Mouse (Mus musculus): Measurements from ENCODE around the gene Xkrx. TPM values are rescaled to one million over a fixed set of nuclear protein-coding genes. Genes with fewer than 3 reads are reported as not detected.

Gene Xkrx
- polyA plus RNA-seq, 1 experiment: 0.36 TPM

DNA sequence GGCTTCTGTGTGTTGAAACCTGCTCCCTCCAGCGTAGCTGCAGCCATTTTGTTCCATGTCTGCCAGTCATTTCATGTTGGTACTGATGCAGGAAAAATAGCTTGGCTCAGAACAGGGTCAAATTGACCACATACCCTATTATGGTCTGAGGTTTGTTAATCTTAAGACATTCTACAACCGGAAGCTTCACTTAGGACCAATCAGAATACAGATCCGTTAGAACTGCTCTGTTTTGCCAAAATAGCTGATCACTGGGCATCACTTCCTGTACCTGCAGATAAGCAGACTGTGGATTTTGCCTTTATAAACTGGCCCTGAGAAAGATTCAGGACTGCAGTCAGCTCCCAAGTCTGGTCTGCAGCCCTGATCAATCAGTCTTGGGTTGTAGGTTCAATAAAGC lies 33.3 kb downstream of the Xkrx start:
- Histone ChIP-seq H3K27me3 (ENCODE audit: control insufficient read depth, insufficient read depth, low read length) (no peaks in the 10 kb centered on the region), H3K27ac (ENCODE audit: control insufficient read depth, insufficient read depth, low read depth, low read length) (no peak overlapping the region), H3K36me3 (ENCODE audit: control insufficient read depth, insufficient read depth, low read length) (no peaks in the 10 kb centered on the region), H3K4me3 (ENCODE audit: control insufficient read depth, low read depth, low read length) (no peak overlapping the region), H3K4me1 (ENCODE audit: control insufficient read depth, insufficient read depth, low read length) (0 out of 2 replicates have a peak, but pooled peaks cover 2% of the 10 kb centered on the region)
- no peak for TF ChIP-seq POLR2A (IDR thresholded peaks at IDR 0.05; ENCODE audit: control insufficient read depth, low read depth, low read length)
- no peak for TF ChIP-seq CTCF (IDR thresholded peaks at IDR 0.05; ENCODE audit: control insufficient read depth, insufficient read depth, insufficient replicate concordance, low read depth, low read length)

DNA sequence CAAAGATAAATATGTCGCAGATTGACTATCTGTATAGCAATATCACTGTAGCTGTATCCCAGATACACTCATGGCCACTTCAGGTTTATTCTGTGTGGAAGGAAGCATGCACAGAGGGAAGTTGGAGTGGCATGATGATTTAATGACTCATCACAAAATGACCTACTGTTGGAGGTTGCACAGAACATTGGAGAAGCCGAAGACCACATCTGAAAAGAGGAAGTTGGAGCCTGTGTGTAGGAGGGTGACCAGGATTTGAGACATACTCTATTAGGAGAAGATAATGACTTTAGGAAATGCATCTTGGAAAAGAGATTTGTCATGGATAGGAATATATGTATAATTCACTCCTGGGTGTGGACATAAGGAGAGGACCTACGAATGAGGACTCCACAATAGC lies 45.5 kb downstream of the Xkrx start:
- Histone ChIP-seq H3K27ac (ENCODE audit: control insufficient read depth, insufficient read depth, low read depth, low read length) (no peak overlapping the region), H3K27me3 (ENCODE audit: control insufficient read depth, insufficient read depth, low read length) (no peaks in the 10 kb centered on the region), H3K4me1 (ENCODE audit: control insufficient read depth, insufficient read depth, low read length) (no peaks in the 10 kb centered on the region), H3K4me3 (ENCODE audit: control insufficient read depth, low read depth, low read length) (no peak overlapping the region), H3K36me3 (ENCODE audit: control insufficient read depth, insufficient read depth, low read length) (no peaks in the 10 kb centered on the region)
- TF ChIP-seq POLR2A (IDR thresholded peaks at IDR 0.05; ENCODE audit: control insufficient read depth, low read depth, low read length): no peak

DNA sequence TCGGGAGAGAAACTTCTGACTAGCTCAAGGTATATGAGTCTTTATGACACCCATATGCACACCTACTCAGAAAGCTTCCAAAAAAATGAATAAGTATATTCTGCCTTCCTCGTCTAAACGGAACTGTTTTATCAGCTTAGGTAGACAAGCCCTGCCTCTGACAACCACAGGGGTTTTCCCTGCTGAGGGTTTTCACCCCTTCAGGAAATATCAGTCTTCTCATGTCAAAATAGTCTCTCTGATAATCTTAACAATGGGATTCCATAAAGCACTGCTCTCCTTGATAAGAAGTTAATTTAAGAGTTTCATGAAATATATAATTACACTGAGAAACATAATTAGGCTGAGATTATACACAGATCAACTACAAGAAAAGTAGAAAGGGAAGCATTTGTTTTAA lies 50.1 kb downstream of the Xkrx start:
- Histone ChIP-seq H3K27ac (ENCODE audit: control insufficient read depth, insufficient read depth, low read depth, low read length) (no peak overlapping the region), H3K27me3 (ENCODE audit: control insufficient read depth, insufficient read depth, low read length) (no peaks in the 10 kb centered on the region)
- TF ChIP-seq CTCF (IDR thresholded peaks at IDR 0.05; ENCODE audit: control insufficient read depth, insufficient read depth, insufficient replicate concordance, low read depth, low read length) (no peak), POLR2A (IDR thresholded peaks at IDR 0.05; ENCODE audit: control insufficient read depth, low read depth, low read length) (no peak)

DNA sequence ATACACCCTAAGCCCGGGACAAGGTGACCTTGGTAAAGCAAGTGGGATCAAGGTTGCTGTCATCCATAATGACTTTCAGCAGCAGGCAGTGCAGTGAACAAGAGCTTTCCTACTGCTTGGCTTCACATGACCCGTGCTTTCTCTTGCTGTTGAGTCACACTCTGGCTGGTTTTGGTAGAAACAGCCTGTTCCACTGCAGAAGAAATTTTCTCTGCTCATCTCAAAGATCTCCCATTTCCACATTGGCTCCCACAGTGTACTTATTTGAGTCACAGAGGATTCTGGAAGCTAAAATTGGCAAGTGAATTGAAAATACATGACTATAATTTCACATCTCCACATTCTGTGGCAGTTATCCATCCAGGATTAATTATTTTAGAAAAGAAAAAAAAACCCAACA lies 59.2 kb downstream of the Xkrx start:
- Histone ChIP-seq H3K27ac (ENCODE audit: control insufficient read depth, insufficient read depth, low read depth, low read length) (no peak overlapping the region), H3K27me3 (ENCODE audit: control insufficient read depth, insufficient read depth, low read length) (no peaks in the 10 kb centered on the region), H3K4me1 (ENCODE audit: control insufficient read depth, insufficient read depth, low read length) (no peaks in the 10 kb centered on the region), H3K36me3 (ENCODE audit: control insufficient read depth, insufficient read depth, low read length) (no peaks in the 10 kb centered on the region), H3K4me3 (ENCODE audit: control insufficient read depth, low read depth, low read length) (no peak overlapping the region)
- TF ChIP-seq POLR2A (IDR thresholded peaks at IDR 0.05; ENCODE audit: control insufficient read depth, low read depth, low read length) (no peak), CTCF (IDR thresholded peaks at IDR 0.05; ENCODE audit: control insufficient read depth, insufficient read depth, insufficient replicate concordance, low read depth, low read length) (no peak)

More for the DNA sequence above, 50.1 kb downstream of the Xkrx start:
- Histone ChIP-seq H3K4me3 (ENCODE audit: control insufficient read depth, low read depth, low read length) (no peak overlapping the region), H3K36me3 (ENCODE audit: control insufficient read depth, insufficient read depth, low read length) (no peaks in the 10 kb centered on the region), H3K4me1 (ENCODE audit: control insufficient read depth, insufficient read depth, low read length) (no peaks in the 10 kb centered on the region)

Other genes starting within 250 kb of the Xkrx start
- gene Sytl4, start 180.3 kb downstream of the Xkrx start, polyA plus RNA-seq (2012; rRNA removed): 3.5 and 5.1 TPM in 2 replicates
- 48.5 and 49.4 TPM in 2 replicates for gene Cstf2, start 102.9 kb downstream of the Xkrx start, polyA plus RNA-seq (2012; rRNA removed)
- gene Arl13a, start 25.4 kb upstream of the Xkrx start, polyA plus RNA-seq (2012; rRNA removed): 10.8 and 14.0 TPM in 2 replicates
- not detected in 2 replicates for gene Nox1, start 59.9 kb upstream of the Xkrx start, polyA plus RNA-seq (2012; rRNA removed)
- gene Trmt2b, start 114.9 kb upstream of the Xkrx start, polyA plus RNA-seq (2012; rRNA removed): 1.7 and 2.4 TPM in 2 replicates
- 7.0 and 13.6 TPM in 2 replicates for gene Tmem35a, start 133.1 kb upstream of the Xkrx start, polyA plus RNA-seq (2012; rRNA removed)
- 2.3 and 3.1 TPM in 2 replicates for gene Cenpi, start 146.0 kb upstream of the Xkrx start, polyA plus RNA-seq (2012; rRNA removed)
- gene Drp2, start 242.5 kb upstream of the Xkrx start, polyA plus RNA-seq (2012; rRNA removed): 2.2 and 2.9 TPM in 2 replicates